Mouse (Mus musculus) gastrocnemius, postnatal 25 days (tissue): ENCODE measurements around the gene Hoxb8. TPM values are rescaled to one million over a fixed set of nuclear protein-coding genes. Genes with fewer than 3 reads are reported as not detected.

ENCODE experiments used
- DNase-seq: peaks from one replicate; pipeline ENCODE4 v3.0.0; 2022
- total RNA-seq, 2 experiments: library from RNA; stranded (reverse); gene quantifications; 1 replicate in 1 of 2; 2 replicates in 1 of 2; pipeline ENCODE4 v1.2.3; 2021

Hoxb8 gene
- total RNA-seq, 2 experiments from 2014 or later = 0.28 to 0.46 TPM

DNA sequence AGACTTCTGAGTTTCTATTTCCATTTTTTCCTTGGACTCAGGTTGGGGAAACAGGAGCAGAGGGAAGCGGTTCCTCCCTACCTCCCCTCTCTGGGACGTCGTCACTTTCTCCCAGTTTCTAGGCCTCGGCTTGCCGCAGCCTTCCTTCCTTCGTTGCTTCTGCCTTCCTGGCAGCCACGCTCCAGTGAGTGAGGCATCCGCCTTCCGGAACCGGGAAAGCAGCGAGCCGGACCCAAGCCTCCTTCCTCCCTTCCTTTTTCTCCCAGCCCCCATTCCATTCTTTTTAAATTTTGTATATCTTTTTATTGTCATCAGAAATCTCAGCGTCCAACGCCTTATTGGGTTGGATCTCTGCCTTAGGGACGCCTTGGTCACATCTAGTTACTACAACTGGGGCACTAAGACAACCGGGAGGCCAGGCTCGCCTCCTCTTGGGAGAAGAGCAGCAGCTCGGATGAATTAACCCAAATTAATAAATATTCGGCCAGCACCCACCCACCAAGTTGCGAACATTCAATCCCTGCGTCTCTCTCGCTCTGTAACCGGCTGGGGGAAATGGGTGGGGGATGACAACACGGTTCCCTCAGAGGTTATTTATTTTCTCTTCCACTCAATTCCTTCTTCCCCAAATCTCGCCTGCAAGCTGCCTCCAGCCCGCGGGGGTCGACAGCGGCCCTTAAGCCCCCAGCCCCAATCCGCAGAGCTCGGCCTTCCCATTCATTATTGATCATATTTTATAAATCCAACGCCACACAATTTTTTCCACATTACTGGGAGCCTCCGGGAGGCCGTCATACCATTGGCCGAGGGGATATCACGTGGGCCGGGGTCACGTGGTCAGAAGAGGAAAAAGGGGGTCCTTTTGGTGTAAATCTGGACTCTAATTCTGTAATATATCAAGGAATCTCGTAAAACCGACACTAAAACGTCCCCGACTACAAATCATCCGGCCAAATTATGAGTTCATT is 4.3 kb downstream of the Hoxb8 start, which contains the start of gene Hoxb7:
TSS of gene Hoxb7 (plus strand) at position 853 of the 968 bp plus-strand sequence.
- DNase-seq = no peak

DNA sequence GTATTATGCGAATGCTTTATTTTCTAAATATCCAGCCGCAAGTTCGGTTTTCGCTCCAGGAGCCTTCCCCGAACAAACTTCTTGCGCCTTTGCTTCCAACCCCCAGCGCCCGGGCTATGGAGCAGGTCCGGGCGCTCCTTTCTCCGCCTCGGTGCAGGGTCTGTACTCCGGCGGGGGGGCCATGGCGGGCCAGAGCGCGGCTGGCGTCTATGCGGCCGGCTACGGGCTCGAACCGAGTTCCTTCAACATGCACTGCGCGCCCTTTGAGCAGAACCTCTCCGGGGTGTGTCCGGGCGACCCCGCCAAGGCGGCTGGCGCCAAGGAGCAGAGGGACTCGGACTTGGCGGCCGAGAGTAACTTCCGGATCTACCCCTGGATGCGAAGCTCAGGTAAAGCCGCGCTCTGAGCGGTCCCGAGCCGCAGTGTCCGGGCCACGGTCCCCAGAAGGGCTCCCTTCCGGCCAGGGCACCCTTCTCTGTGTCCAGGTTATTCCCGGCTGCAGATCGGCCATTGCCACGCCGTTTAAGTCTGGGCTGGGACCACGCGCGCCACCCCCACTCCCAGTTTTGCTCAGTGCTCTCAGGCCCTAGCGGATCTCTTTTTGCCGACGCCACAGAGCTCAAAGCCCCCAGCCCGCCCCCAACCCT is 5.2 kb downstream of the Hoxb8 start:
- DNase-seq = no peak

DNA sequence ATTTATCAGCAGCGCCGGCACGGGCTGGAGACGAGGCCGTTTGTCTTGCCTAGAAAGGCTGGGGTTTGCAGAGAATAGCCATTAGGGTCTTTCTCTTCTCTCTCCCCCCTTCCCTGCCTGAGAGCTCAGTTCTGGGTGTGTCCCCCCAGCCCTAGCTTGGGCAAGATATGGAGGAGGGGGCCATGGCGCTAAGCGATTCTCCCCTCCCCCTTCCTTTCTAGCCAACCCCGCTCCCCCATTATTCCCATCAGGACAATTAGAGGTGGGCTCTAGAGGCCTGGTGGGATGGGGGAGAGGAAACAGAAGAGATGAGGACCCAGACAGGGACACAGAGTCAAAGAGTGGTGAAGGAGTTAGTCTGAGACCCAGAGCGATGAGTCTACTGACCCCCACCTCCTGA is 5.7 kb downstream of the Hoxb8 start:
- no peak for DNase-seq

DNA sequence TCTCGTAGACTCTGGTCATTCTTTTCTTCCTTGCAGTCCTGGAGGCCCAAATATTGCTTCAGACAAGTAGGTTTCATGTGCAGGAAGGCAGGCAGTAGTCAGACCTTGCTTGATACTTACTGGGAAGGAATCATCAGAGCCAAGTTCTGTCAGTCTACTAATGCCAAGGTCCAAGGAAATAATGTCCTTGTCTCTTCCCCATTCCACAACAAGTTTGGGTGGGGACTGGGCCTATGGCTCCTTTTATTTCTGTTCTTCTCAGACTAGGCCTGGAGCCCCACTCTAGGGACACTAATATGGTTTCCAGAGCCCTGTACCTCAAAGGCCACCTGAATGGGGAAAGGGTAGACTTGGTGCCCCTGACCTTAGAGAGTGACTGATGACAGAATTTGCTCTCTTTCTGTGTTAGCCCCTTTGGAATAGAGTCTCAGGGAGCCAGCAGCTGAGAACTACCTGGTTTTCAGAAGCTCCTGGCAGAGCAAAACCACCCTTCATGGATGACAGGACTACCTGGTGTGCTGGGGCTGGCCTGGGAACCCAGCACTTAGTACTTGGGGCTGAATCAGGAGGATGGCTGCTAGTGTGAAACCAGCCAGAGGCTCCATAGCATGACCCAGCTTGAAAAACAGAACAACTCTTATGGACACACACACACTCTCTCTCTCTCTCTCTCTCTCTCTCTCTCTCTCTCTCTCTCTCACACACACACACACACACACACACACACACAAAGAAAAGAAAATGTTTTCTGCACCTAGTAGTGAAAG is 6.9 kb downstream of the Hoxb8 start:
- DNase-seq = no peak

DNA sequence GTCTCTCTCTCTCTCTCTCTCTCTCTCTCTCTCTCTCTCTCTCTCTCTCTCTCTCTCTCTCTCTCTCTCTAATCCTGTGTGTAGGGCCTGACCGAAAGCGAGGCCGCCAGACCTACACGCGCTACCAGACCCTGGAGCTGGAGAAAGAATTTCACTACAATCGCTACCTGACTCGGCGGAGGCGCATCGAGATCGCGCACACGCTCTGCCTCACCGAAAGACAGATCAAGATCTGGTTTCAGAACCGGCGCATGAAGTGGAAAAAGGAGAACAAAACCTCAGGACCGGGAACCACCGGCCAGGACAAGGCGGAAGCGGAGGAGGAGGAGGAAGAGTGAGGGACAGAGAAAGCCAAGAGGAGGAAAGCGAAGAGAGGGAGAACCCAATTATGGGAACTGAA is 7.6 kb downstream of the Hoxb8 start:
- DNase-seq = no peak

DNA sequence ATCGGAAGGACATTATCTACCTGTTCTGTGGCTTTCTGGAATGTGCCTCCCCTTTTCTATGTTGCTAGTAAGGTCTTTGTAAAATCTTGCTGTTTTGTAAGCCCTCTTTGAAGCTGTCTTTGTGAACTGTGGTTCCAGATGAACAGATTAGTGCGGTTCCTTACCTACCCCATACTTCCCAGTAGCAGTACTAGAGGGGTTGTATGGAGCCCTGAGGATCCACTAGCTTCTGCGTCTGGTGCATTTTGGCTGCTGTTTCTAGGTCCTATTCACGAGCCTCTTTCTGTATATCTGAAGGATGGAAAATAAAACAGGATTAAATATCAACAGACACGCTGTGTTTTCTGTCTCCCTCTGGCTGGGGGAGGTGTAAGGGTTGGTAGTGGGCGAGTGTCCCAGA is 8.1 kb downstream of the Hoxb8 start:
- no peak for DNase-seq

DNA sequence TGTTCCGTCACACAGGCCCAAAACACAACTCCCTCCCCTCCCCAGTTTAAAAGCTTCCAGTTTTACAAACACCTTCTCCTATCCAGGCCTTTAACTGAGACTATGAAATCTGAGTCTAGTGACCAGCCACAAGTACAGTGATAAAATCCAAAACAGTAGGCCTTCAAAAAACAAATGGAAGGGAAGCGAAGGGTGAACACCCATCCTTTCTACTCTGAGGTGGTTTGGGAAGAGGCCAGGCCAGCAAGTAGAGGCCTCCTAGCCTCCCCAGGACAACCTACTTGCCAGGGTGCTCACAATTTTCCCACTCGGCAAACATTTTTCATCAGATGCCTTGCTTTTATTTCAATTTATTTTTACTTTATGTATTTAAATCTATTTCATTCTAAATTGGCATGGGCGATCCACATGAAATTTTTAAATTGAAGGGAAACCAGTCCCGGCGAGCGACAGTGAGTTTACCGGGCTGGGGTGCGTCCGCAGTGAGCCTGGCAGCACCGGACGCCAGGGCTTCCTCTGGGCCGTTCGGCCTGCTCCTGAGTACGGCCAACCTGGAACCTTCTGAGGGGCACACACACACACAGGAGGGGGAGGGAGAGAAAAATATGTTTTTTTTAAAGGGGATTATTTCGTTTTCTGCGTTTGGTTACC is 9.1 kb downstream of the Hoxb8 start:
- DNase-seq = no peak

DNA sequence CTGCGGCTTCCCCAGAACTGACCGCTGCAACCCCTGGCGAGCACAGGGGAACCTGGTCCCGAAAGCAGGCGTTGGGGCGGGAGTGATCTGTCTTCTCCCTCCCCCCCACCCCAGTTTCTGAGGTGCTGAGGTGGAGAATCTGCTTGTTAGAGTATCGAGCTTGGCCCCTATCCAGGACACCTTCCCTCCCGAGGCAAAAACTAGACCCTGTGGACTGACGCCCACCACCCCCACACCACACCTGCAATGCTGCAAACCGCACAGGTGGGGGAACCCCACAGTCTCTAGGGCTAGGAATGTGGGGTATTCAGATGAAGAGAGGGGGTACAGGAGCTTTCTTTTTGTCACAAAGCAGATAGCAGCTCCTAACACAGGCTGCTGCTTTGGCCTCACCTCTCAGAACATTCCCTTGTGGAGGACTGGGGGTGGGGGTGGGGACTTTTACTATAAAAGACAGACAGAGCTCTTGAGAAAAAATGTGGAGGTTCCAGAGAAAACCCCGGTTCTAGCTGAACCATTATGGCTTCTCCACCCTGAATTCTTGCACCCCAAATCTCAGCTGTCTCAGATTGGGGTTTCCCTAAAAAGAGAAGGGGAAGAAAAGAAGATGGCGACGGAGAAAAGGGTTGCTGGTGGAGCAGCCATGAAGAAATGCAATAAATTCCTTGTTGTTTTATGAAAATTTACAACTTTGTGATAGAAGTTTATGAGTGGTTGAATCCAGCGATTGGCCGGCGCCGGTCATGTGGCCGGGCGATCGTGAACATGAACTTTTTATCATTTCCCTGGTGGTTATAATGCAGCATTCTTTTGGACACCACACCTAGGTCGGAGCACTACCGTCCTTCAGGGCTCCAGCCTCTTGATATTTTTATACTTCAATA is 10.2 kb downstream of the Hoxb8 start, which contains the start of gene Hoxb6:
TSS of gene Hoxb6 (plus strand) at position 796 of the 884 bp plus-strand sequence.
- DNase-seq = no peak

DNA sequence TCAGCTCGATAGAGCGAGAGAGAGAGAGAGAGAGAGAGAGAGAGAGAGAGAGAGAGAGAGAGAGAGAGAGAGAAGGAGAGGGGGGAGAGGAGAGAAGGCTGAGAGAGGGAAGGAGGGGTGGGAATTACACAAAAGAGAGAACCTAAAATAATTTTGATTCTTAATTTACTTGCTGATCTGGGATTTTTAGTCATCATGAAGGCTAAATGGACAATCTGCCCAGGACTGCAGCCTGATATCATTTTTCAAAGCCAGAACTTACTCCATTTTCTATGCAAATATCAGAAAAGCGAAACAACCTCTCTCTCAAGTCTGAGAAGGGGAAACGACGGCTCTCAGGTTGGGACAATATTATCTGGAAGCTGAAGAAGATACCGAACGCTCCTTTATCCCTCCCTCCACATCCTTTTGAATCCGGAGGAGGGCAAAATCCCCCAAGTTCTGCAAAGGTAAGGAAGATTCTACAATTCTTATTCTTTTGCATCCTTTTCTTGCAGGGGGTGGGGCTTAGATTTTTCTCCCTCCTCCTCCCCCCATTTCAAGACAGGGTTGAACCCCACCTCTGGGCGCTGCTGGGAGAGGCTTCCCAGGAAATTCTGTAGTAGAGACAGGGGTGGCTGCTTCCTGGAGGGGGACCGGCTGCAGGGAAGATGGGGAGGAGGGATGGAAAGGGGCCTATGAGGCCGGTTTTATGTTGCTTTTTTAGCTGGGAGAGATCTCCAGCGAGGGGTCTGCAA is 11.0 kb downstream of the Hoxb8 start:
- no peak for DNase-seq

DNA sequence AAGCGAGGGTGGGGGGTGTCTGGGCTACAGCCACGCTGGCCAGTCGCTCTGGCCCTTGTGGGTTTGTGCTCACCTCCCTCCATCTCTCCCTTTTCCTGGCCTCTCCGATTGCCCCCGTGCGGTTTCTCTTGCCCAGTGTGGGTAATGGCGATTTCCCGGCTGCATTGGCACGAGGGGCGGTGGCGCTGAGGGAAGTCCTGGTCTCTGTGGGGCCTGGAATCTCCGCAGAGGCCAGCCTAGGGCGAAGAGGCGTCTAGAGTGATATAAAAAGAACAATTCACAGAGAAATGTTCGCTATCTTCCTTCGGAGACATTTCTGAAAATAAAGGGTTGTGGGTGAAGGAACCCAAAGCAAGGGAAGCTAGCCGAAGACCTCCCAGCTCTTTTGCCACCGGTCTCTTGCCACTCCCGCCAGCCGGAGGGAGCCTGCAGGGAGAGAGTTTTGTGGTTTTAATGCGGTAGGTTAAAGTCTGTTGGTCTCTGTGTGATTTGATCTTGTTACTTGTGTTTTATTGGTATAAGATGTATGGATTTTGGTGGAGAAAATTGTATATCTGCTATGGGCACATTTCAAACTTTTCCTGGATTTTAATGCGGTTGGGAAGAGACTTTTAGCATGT is 11.7 kb downstream of the Hoxb8 start:
- no peak for DNase-seq

DNA sequence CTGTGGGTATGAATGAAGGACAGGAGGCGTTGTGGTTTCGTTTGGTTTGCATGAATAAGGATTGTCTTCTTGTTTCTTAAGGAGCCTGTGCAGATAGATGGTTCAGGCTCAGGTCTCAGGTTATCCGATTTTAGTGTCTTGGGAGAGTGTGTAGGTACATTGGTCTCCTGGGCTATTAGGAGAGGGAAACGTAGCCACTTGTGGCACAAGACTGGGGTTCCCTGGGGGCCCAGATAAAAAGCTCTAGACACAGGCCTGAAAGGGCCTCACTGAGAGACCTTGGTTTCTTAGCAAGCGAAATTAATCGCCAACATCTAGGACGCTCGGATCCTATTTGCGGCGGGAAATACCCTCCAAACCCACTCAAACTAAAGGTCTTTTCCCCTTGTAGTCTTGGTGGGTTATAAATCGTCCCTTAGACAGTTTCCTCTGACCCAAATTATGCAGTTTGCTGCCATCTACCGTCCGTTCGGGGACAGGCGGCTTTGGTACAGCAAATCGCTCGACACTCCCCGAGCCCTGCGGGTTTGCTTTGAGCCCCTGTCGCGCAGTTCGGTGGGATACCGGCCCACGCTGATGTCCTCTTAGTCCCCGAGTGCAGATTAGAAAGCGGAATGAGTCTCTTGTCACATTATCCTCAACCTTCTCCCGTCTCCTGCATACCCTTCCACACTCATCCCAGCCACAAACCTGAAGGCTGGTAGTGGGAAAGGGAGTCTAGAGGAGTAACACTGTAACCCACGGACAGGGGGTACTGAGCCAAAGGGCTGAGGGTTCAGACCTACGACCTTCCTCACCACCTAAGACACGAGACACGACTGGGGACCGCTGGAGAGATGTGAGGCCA is 12.8 kb downstream of the Hoxb8 start:
- DNase-seq = no peak

DNA sequence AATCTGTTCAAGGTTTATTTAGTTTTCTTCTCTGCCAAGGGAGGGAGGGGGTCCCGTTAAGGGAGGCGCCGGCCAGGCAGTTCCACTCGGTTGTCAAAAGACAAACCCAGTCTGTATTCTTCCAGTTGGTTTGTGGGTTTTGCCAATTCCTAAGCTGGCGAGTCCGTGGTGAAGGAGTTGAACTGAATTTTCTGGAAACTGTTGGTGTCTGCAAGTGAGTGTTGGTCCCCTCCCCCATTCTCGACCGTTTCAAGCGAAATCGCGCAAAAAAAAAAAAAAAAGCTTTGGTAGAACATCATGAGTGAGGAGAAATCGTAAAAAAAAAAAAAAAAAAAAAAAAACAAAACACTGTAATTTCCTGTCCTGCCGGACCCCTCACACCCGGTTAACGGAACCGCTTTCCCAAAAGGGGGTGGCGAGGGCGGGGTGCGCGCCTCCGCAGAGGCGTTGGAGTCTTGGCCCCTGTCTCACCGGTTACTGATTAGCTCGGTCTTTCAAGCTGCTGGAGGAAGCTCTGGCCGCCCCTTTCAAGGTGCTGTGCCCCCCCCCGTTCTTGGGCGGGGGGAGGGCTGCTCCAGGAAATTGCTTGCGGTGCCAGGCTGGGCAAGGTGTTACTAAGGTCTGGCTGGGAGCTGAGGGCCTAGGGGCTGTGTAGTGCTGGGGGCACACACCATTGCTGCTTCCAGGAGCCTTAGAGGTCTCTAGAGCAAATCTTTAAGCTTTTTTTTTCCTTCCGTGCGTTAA is 13.6 kb downstream of the Hoxb8 start:
- DNase-seq = no peak

DNA sequence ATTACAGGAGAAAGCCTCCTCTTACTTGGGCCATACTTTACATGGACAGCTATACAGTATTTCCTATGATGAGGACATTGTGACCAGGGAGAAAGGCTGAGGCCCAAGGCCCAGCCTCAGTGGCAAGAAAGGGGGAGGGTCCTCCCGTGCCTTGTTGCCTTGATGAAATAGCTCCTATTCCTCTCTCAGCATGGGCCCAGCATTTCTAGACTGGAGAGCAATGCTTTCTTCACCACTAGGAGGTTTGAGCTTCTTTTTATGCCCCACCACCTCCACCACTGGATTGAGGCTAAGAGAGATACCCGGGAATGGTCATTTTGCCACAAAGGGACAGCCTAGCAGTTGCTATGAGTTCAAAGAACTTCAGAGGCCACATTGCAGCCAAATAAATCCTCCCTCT is 15.3 kb downstream of the Hoxb8 start:
- DNase-seq = no peak

DNA sequence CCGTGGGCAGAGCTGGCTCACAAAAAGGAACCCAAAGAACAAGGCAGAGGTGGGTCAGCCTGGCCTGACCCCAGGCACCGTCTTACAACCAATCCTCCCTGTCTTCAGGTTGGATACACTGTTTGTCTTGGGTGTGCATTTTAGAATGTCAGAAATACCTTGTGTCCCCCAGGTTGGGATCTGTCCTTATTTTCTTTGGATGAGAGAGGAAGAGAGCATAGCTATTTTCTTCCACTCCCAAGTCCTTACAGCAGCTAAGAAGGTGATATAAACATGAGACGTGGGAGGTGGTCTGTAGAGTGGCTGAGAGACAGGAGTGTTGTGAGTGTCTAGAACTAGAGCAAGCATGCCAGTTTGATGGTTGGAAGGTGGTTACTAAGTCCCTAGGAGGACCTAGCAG is 15.7 kb downstream of the Hoxb8 start:
- DNase-seq = no peak

DNA sequence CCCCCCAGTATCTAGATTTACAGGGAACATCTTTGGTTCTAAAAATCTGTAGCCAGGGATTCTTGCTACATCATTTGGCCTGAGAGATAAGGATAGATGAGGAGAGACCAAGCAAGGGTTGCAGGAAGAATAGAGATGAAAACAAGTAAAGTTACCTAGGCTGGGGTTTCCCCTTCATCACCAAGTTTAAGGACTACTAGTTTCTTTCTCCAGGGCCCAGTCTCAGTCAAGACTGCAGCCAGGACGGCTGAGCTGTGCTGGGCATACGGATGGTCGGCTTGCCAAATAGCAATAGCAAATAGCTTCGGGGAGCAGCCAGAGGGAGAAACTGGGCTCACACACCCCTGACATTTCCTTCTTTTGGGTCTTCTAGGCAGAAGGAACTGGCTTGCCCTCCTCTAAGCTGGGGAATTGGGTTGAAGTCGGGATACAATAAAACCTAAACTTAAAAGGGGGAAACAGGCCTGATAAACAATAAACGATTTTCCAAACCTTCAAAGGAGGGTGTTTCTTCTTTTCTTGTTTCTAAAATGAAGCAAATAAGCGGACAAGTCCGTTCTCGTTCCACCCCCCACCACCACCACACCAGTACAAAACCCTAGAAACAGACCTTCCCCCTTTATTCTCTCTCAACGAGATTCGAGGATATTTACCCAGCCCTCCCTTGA is 16.4 kb downstream of the Hoxb8 start:
- DNase-seq = no peak

DNA sequence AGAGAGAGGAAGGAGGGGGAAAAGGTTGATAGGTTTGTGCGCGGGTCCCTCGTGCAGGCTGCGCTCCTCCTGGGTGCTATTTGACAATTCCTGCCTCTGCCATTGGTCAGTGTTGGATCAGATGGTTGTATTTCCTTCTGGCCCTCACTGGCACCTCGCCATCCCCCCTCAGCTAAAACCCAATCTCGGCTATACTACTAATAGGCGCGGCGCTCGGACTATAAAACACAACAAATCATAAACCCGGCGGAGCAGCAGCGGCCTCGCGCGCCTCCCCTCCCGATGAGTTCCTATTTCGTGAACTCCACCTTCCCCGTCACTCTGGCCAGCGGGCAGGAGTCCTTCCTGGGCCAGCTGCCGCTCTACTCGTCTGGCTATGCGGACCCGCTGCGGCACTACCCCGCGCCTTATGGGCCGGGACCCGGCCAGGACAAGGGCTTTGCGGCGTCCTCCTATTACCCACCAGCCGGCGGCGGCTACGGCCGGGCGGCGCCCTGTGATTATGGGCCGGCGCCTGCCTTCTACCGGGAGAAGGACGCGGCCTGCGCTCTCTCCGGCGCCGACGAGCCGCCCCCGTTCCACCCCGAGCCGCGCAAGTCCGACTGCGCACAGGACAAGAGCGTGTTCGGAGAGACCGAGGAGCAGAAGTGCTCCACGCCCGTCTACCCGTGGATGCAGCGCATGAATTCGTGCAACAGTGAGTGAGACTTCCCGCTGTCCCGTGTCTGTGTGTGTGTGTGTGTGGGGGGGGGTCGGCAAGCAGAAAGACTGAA is 17.4 kb downstream of the Hoxb8 start:
- no peak for DNase-seq

DNA sequence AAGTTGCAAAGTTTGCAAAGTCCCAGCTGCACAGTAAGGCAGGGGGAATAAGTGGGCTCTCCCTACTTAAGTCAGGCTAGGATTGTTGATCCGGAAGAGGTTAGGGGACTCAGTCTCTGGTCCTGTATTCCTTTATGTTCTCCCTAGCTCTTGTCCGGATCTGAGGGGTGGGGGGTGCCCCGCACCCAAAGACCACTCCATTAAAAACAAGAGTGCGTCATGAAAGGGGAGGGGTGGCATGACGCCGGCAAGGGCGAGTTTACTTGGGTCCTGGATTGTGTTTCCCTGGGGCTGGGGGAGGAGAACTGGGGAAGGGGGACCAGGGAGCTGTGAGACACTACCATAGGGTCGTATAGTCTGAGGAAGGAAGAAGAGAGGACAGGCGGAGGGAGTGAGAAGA is 18.1 kb downstream of the Hoxb8 start:
- DNase-seq = no peak
